In genomic region chr11:68029871-68030270, GRCm38 (mm10) we compare ENCODE assay signal across 12 mouse cellular contexts.
"Had no signal": no experiment of that assay in that cellular context is flagged by ENCODE, and none has a peak within 500 bp of the region (broad histone marks: within the 10 kb centered on the region; RNA-seq: fewer than 3 reads in every experiment).

No protein-coding gene starts in this region.

- H3K4me3 ChIP-seq: layer of hippocampus, adult 2 months; limb, embryonic 12.5 days; liver, embryonic 13.5 days; midbrain, embryonic 13.5 days; neural tube, embryonic 12.5 days had no signal

- H3K27ac ChIP-seq: kidney, postnatal 0 days; layer of hippocampus, adult 2 months; limb, embryonic 12.5 days; liver, embryonic 13.5 days; midbrain, embryonic 13.5 days; neural tube, embryonic 12.5 days had no signal

- H3K4me2 ChIP-seq: limb, embryonic 12.5 days; liver, embryonic 13.5 days; midbrain, embryonic 13.5 days; neural tube, embryonic 12.5 days had no signal

- H3K36me3 ChIP-seq: limb, embryonic 12.5 days; liver, embryonic 13.5 days; midbrain, embryonic 13.5 days; neural tube, embryonic 12.5 days had no signal

- ATAC-seq: liver, postnatal 0 days; midbrain, embryonic 13.5 days had no signal

- H3K9ac ChIP-seq: limb, embryonic 12.5 days; liver, embryonic 13.5 days; liver, postnatal 0 days; midbrain, embryonic 13.5 days; neural tube, embryonic 12.5 days had no signal

- H3K27me3 ChIP-seq: liver, embryonic 13.5 days; midbrain, embryonic 13.5 days; neural tube, embryonic 12.5 days had no signal

- H3K9me3 ChIP-seq: limb, embryonic 12.5 days; liver, embryonic 13.5 days; midbrain, embryonic 13.5 days; neural tube, embryonic 12.5 days had no signal

- DNase-seq: kidney, postnatal 4 days; liver; liver, embryonic 13.5 days; liver, postnatal 0 days; lung, postnatal 36 days; right cerebral cortex, postnatal 14 days; thymus, postnatal 36 days had no signal
